Mouse (Mus musculus) ovary, postnatal 14 days (tissue): ENCODE measurements around the gene Elf2.
"Not testable (repeated sequence)": the region's sequence is repeated elsewhere in the genome, so short reads cannot be mapped to it uniquely, and the experiment has no call there.

ENCODE experiments used
- DNase-seq: peaks from one replicate; pipeline ENCODE4 v3.0.0; 2022; ENCODE audit warnings: low spot score

Elf2 gene

DNA sequence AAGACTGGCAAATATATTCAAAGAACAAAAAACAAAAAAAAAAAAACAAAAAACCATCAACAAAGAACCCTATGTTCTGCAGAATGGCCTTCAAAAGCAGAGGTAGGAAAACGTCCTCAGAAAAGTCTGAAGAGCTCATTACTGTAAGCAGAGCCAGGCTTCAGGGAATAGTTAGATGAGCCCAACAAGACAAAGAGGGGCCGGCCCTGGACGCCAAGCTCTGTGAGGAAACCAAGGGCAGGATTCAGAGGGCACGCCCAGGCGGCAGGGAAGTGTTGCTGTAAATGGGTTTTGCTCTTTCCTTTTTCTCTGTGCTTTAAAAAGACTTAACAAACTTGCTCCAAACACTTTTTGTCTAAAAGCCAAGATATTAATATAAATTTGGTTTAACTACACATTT, 12.6 kb downstream of the Elf2 start:
- DNase-seq = no peak

DNA sequence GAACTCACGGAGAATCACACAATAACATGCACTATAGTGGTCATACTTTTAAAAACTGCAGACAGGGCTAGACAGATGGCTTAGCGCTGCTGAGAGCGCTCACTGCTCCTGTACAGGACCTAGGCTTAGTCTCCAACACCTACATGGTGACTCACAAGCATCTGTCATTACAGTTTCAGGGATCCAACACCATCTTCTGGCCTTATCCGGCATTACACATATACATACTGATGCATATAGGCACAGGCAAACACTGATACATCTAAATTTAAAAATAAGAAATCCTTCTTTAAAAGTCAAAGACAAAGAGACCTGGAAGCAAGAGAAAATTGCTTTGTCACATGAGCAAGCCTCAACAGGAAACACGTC, 13.1 kb downstream of the Elf2 start:
- no peak for DNase-seq

DNA sequence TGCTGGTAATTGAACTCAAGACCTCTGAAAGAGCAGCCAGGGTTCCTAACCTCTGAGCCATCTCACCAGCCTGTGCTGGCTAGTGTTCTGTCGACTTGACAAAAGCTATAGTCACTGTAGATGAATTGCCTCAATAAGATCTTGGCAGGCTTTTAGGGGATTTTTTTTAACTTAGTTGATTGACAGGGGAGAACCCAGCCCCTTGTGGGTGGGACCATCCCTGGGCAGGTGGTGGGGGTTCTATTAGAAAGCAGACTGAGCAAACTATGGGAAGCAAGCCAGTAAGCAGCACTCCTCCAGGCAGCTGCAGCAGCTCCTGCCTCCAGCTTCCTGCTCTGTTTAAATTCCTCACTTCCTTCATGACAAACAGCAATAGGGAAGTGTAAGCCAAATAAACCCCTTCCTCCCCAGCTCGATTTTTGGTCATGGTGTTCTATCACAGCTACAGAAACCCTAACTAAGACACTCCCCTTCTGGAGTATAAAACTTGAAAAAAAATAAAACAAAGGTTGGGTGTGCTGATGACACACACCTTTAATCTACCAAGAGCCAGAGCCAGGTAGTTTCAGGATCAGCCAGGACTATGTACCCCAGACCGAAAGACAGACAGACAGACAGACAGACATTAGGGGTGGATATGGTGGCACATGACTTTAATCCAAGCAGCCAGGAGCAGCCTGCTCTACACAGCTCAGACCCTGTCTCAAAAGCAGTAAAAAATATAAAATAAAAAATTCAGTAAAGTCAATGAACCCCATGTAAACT, 13.6 kb downstream of the Elf2 start:
- DNase-seq = peak; percentile 15

- no peak for DNase-seq
These were observed 15.0 kb downstream of the Elf2 start for GRCm38 (mm10) chr3:51325475-51325874.

DNA sequence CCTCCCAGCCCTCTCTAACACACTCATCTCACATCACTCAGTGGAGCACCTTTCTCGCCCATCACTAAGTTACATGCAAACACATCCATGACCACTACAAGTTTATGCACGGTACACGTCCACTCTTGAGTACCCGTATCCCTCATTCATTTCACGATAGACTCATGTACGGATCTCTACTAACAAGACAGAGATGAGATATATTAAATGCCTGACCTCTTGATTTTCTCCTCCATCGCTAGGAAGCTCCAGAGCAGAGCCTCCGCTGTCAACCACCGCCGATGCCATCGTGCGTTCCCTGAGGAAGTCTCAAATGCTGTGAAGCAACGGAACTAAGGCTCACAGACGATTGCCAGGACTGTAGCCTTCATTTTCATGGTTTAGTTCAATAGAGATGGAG, 17.5 kb downstream of the Elf2 start:
- no peak for DNase-seq

- DNase-seq = no peak
These were observed 18.1 kb downstream of the Elf2 start for GRCm38 (mm10) chr3:51322326-51322725.

- DNase-seq = no peak
These were observed 19.3 kb downstream of the Elf2 start for GRCm38 (mm10) chr3:51321141-51321540.

DNA sequence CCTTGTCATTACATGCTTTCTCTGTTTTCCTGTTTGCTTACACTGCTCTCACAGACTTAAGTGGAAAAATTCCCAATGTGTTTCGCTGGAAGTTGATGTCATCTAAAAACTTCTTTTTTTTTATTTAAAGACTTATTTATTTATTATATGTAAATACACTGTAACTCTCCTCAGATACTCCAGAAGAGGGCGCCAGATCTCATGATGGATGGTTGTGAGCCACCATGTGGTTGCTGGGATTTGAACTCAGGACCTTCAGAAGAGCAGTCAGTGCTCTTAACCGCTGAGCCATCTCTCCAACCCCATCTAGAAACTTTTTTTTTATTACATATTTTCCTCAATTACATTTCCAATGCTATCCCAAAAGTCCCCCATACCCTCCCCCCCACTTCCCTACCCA, 22.4 kb downstream of the Elf2 start:
- not testable (repeated sequence) for DNase-seq

DNA sequence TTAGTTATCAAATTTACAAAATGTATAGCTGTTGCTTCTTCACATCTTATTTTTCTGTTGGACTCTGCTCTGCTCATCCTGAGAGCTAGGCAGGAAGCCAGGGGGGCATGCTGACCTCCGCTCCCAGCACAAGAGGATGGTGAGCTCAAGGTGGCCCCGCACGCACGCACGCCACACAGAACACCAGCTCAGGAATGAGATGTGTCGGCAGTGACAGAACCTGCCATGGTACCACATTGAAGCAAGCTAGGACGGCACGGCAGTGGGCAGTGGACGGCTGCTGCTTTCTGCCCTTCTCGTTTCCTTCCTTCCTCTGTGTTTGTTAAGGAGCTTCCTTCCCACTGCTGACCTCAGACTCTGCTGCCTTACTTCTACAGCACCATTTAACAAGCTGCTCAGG, 23.6 kb downstream of the Elf2 start:
- no peak for DNase-seq

- no peak for DNase-seq
These were observed 28.8 kb downstream of the Elf2 start for GRCm38 (mm10) chr3:51311638-51312037.

DNA sequence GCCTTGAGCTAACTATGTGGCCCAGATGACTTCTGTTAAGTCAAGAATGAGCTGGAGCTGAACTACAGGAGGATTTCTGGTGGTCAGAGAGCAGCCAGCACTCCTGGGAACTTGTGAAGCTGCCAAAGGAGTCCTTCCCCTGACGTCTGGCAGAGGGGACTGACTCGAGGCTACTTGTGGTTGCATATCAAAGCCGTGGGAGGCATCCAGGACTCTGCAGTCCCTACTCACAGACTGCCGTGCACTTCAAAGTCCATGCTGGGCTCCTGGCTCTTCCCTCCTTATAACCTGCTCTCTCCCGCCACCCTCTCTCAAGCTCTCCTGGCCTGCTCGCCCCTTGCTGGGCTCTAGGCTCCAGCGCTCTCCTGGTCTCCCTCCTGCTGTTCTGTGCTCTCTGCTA, 30.4 kb downstream of the Elf2 start:
- no peak for DNase-seq

GRCm38 (mm10) chr3:51306621-51307020, 33.8 kb downstream of the Elf2 start:
- DNase-seq = no peak

DNA sequence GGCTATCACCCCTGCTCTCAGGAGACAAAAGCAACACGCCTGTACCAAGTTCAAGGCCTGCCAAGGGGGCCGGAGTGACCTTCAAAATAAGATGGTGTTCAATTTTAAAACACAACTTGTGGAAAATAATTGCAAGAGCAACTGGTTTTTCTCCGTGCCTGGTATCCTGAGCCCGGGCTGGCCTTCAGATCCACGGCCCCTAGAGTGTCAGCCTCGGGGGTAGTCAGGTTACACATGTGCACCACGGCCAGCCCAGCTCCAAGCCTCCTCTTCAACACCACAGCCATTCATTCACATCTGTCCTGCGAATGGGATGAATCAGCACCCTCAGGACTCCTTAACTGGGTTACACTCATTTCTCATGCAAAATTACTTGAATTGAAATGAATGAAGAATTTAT, 34.5 kb downstream of the Elf2 start:
- no peak for DNase-seq

DNA sequence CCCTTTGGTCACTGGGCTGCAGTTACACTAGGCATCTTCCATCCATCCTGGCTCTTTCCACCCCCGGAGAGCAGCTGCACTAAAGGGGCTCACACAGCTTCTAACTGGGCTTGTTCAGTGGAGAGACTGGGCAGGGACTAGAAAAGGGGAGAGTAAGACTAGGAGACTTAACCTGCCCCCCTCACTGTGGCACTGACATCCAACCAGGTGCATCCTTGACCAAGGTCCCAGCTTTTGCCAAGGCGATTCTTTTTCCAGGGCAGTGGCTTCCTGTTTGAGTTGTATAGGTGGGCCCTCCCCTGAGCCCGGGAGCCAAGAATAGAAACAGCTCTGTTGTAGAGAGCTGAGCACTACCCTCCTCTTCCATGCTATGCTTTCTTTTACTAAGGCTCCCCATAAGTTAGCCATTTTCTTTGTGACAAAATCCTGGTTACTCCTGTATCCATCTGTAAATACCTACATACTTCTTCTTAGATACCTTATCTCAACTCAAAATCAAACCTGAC, 37.4 kb downstream of the Elf2 start:
- no peak for DNase-seq

DNA sequence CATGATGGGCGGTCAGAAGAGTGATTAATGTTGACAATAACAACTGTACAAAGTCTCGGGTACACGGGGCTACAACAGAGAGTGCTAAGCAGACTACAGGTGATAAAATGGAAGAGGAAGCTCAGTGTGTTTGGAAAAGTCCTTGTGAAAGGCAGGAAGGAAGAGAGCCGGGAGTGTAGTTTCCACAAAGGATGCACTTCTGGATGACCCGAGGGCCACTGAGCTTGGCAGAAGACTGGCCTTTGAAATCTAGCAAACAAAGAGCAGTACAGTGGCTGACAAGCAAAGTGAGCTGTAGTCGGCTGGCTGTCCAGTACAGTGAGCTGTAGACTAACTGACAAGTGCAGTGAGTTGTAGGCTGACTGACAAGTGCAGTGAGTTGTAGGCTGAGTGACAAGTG, 38.9 kb downstream of the Elf2 start:
- no peak for DNase-seq

DNA sequence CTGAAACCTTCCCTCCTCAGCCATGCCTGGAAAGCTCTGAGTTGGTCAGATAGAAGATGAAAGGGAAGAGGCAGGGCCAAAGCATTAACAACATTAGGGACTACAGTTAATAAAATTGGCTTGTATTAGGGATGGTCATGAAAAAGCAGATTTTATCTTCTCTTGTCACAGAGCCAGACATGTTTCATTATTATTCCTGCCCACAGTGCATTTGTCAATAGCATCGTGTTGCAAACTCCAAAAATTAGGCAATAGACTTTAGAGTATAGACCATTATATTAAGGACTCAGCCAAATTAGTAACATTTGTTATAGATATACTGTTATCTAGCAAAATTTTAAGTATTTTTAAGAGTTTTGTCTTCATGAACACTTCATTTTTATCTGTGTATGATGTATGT, 43.7 kb downstream of the Elf2 start:
- DNase-seq = no peak

DNA sequence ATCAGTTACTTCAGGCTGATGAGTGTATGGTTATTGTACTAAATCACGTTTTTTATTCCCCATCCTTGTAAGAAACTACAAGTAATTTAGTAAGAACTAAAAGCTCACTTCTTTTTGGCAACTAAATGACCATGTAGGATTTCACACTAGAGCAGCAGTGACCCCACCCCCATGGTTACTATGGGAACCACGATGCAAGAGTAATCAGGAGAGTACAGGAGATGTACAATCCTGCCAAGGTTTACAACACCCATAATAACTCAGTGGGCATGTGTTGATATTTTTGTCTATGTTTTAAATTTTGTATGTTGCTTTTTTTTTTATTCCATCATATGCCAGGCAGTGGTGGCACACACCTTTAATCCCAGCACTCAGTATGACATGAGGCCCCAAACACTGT, 45.2 kb downstream of the Elf2 start:
- no peak for DNase-seq

GRCm38 (mm10) chr3:51294251-51294650, 46.2 kb downstream of the Elf2 start:
- no peak for DNase-seq

- DNase-seq = peak; percentile 74
These were observed 51.3 kb downstream of the Elf2 start for GRCm38 (mm10) chr3:51288880-51289821.

DNA sequence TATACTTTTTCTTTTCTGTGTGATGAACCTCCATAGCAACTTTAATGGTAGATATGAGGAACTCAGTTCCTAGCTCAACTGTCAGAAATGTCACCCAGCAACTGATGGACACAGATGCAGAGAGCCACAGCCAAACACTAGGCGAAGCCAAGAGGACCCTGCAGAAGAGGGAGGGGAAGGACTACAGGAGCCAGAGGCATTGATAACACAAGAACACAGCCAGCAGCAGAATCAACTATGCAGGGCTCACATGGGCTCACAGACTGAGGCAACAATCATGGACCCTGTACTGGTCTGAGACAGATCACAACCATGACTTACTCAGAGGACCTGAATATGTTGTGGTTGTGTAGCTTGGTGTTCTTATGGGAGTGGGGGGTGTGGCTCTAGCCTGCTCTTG, 56.1 kb downstream of the Elf2 start:
- DNase-seq = no peak

DNA sequence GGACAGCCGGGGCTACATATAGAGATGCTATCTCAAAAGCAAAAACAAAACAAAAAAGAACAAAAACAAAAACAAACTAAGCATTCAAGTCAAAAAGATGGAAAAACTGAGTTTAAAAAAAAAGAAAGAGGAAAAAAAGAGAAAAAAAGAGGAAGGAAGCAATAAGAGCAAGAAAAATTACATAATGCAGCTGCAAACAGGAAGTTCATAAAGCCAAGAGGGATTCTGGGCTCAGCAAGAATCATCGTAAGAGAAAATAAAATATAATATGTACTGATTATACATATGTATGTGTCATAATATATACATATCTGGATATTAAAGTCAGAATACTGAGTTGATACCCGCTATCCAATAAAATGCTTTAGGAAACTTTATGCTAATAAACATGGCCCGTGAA, 58.7 kb downstream of the Elf2 start:
- DNase-seq = no peak

DNA sequence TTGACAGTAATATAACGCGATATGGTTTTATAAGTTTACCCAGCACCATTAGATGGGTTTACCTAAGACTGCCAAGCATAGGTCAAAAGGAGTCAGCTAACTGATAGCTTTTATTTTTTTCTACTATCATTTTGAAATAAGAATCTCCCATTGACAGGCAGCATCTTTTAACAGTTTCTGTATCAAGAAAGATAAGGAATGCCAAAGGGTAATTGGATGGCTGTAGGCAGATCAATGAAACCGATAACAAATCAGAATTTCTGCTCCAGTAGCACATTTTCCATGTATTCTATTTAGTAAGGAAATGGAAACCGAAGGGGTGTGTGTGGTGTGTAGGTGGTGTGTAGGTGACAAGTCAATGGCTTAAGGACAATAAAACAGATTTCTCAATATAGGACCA, 62.0 kb downstream of the Elf2 start:
- no peak for DNase-seq
